Mouse (Mus musculus) G1E (cell line): ENCODE results near the gene Msh5. TPM values are rescaled to one million over a fixed set of nuclear protein-coding genes. Genes with fewer than 3 reads are reported as not detected.

Experiments
- ATAC-seq: 2 replicates; pipeline ENCODE4 v1.8.0; 2016; ENCODE audit warnings: mild to moderate bottlenecking; ENCODE audit not compliant: insufficient number of reproducible peaks, poor library complexity, low FRiP score, severe bottlenecking; ENCODE audit errors: extremely low read depth
- DNase-seq: peaks from one replicate; pipeline ENCODE4 v3.0.0; 2012; ENCODE audit warnings: low spot score
- H3K27me3 ChIP-seq: 2 replicates; pipeline ENCODE4 v1.6.1; 2012; ENCODE audit warnings: mild to moderate bottlenecking, low read length, inconsistent platforms; ENCODE audit not compliant: insufficient read depth
- H3K36me3 ChIP-seq: replicated peaks from 2 replicates; pipeline ENCODE3; 2012; ENCODE audit warnings: mild to moderate bottlenecking, inconsistent platforms
- H3K4me1 ChIP-seq: 2 replicates; pipeline ENCODE4 v1.6.1; 2012; ENCODE audit warnings: low read depth, low read length, inconsistent platforms, mixed read lengths; ENCODE audit not compliant: insufficient read depth
- H3K4me3 ChIP-seq: 2 replicates; pipeline ENCODE4 v1.5.1; 2012; ENCODE audit warnings: low read depth, mild to moderate bottlenecking, inconsistent platforms, low read length, moderate library complexity, mixed read lengths
- H3K9me3 ChIP-seq: replicated peaks from 2 replicates; pipeline ENCODE4 v1.6.1; 2012; ENCODE audit warnings: inconsistent platforms
- CTCF ChIP-seq: IDR thresholded peaks from 2 replicates; pipeline ENCODE4 v1.5.1; 2012; ENCODE audit warnings: low read depth, low read length, inconsistent platforms, mixed read lengths
- GATA1 ChIP-seq: IDR thresholded peaks from 2 replicates; pipeline ENCODE4 v1.6.1; 2012; ENCODE audit warnings: borderline replicate concordance, low read length, inconsistent platforms, mixed read lengths
- GATA2 ChIP-seq: IDR thresholded peaks from 2 replicates; pipeline ENCODE4 v1.6.1; 2012; ENCODE audit warnings: low read depth, low read length, inconsistent platforms, borderline replicate concordance
- POLR2AphosphoS5 ChIP-seq: IDR thresholded peaks from 2 replicates; pipeline ENCODE4 v1.6.1; 2012; ENCODE audit warnings: low read depth, low read length, inconsistent platforms; ENCODE audit not compliant: insufficient replicate concordance
- TAL1 ChIP-seq: conservative IDR thresholded peaks from 2 replicates; pipeline ENCODE4 v1.6.1; 2012; ENCODE audit warnings: low read depth, low read length, inconsistent platforms, mixed read lengths
- polyA plus RNA-seq: library from polyadenylated mRNA; stranded (reverse); fragments of >175 nt; gene quantifications from 2 replicates; pipeline ENCODE4 v1.2.3, GENCODE M21; 2012
- total RNA-seq, 2 experiments: library from RNA; stranded (forward) in 1 of 2; stranded (reverse) in 1 of 2; fragments of 200-1000 nt in 1 of 2; fragments of >200 nt in 1 of 2; fragmentation: Nextera tagmentation in 1 of 2; gene quantifications; 2 replicates each; pipeline ENCODE4 v1.2.3; 2014 to 2017

The Msh5 gene
- total RNA-seq (2014; fragmentation: Nextera tagmentation) (41.7 and 45.5 TPM in 2 replicates), total RNA-seq (2017) (11.8 and 12.4 TPM in 2 replicates), polyA plus RNA-seq (11.3 and 11.5 TPM in 2 replicates)

- peaks cover 17% of the 10 kb centered on the region for H3K36me3 ChIP-seq
- peak within 1 kb of the TSS; percentile 75 for H3K4me3 ChIP-seq
- H3K27me3 ChIP-seq, result no peaks in the 10 kb centered on the region
- DNase-seq (peak; percentile 81), ATAC-seq (peak; percentile 64)
- peaks cover 77% of the 10 kb centered on the region for H3K4me1 ChIP-seq
- TF ChIP-seq GATA1 (no peak), CTCF (no peak)
- H3K9me3 ChIP-seq, result no peaks in the 10 kb centered on the region
These were observed at the start of gene Msh5 for GRCm38 (mm10) chr17:35046681-35047455. Gene Msh5, minus strand, starts transcription at chr17:35046745.

DNA sequence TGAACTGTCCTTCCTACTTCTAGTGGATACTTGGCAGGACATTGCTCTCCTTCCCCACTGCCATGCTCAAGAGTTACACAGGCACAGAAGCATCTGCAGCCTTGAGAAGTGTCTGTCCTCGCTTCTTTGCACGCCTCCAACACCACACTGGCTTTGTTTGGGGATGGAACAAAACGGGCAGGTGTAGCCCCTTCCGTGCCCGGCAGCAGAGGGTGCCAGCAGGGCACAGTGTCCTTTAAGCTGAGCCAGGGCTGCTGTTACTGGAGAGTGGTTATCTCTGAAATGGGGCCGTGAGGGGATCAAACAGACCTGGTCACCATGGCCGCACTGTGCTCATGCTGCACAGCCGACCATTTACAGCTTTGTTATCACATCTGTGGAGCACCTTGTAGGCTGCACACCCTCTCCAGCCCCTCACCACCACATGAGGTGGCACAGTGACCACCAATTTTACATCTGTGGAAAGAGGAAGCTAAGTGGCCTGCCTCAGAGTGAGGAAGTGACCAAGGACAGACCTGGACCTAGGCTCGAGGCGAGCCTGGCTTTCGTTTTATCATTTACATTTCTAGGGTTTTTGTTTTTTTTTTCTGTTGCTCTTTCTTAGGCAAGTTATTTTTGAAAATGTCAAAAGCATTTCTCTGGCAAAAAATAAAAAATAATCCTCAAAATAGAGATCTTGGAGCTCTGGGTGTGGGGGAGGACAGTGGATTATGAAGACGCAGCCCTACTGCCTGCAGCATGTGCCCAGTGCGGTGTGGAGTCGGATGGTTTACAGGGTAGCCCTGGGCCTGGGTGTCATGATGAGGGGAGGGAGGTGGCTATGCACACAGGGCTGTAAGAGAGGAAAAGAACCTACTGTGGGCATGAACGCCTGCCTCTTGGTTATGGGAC, 48.2 kb upstream of the Msh5 start:
- DNase-seq (no peak), ATAC-seq (no peak)
- Histone ChIP-seq H3K27me3 (no peaks in the 10 kb centered on the region), H3K9me3 (no peaks in the 10 kb centered on the region), H3K4me1 (peaks cover 74% of the 10 kb centered on the region), H3K4me3 (no peak overlapping the region), H3K36me3 (peaks cover 96% of the 10 kb centered on the region)
- TF ChIP-seq GATA2 (no peak), CTCF (no peak)

DNA sequence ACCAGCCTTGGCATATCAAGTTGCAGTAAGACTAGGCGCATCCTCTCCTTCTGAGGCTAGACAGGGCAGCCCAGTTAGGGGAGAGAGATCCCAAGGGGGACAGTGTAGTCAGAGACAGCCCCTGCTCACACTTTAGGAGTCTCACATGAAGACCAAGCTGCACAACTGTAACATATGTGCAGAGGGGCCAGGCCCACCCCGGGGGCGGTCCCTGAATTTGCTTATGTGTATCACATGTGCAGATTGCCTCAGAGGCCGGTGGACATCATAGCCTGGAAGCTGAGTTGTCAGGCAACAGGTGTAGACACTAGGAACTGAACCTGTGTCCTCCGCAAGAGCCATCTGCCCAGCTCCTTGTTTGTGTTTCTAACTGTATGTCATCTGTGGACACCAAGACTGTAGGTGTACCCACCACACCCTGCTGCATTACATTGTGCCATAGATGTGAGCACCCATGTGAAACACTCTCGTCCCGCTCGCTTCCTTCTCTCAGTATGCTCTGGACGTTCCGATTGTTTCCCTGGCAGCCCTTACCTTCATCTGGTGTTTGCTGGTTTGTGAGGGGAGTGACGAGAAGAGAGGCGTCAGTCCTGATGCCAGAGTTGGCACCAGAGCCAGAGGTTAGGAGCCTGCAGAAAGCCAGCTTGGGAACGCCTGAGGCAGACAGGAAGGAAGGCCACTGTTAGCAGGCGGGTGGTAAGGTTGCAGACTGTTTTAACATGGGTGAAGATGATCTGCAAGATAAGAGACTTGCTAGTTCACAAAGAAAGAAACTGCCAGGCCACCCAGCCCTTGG, 46.1 kb upstream of the Msh5 start:
- Histone ChIP-seq H3K4me3 (no peak overlapping the region), H3K27me3 (no peaks in the 10 kb centered on the region), H3K9me3 (no peaks in the 10 kb centered on the region), H3K36me3 (peaks cover 75% of the 10 kb centered on the region), H3K4me1 (peaks cover 67% of the 10 kb centered on the region)
- TF ChIP-seq TAL1 (no peak), POLR2AphosphoS5 (no peak), GATA2 (no peak), GATA1 (no peak), CTCF (no peak)
- DNase-seq (no peak), ATAC-seq (no peak)

DNA sequence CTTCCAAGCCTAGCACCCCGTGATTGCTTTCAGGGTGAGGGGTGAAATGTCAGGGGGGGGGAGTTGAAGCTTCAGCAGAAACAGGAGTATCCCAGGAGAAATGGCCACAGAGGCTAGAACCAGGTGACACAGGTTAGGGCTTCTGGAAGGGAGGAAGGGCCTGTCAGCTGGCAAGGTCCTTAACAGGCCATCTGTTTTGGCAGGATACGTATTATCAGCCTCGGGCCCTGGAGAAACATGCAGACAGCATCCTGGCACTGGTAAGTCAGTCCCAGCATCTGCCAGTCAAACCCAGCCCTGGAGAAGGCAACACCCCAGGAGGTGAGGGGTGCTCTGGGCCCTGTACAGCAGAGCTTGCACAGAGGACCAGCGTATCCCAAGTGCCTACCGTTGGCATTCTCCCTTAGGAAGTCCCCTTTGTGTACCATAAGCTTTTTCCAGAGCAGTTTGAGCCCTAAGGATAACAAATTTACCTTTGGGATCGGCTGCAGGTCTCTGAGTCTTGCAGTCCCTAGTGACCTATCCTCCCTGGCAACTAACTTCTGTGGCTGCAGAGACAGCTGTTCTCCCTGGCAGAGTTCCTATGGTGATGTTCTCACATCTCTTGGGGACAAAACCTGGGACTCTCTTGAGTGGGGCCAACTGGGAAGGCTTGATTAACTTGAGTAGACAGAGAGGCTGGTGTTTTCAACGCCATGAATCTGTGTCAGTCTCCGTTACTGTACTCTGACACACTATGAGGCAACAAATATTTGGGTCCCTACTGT, 43.8 kb upstream of the Msh5 start:
- DNase-seq (no peak), ATAC-seq (no peak)
- H3K9me3 ChIP-seq, result no peaks in the 10 kb centered on the region
- no peak for TF ChIP-seq CTCF
- no peak for TF ChIP-seq POLR2AphosphoS5
- TF ChIP-seq GATA2, result no peak
- peak overlapping the region; percentile 81 for H3K4me3 ChIP-seq
- peaks cover 61% of the 10 kb centered on the region for H3K4me1 ChIP-seq
- no peaks in the 10 kb centered on the region for H3K27me3 ChIP-seq
- H3K36me3 ChIP-seq, result peaks cover 53% of the 10 kb centered on the region

- Histone ChIP-seq H3K9me3 (no peaks in the 10 kb centered on the region), H3K27me3 (no peaks in the 10 kb centered on the region), H3K4me3 (peak within 1 kb of the TSS; percentile 81), H3K36me3 (peaks cover 40% of the 10 kb centered on the region), H3K4me1 (peaks cover 64% of the 10 kb centered on the region)
- peak; percentile 82 for DNase-seq
- TF ChIP-seq CTCF (no peak), GATA2 (no peak), POLR2AphosphoS5 (no peak), GATA1 (no peak), TAL1 (no peak)
- ATAC-seq, result peak; percentile 77
These were observed 42.5 kb upstream of the Msh5 start, which contains the start of gene Abhd16a for GRCm38 (mm10) chr17:35088825-35089644. Gene Abhd16a, plus strand, starts transcription at chr17:35089263.
